Mouse (Mus musculus): ENCODE measurements around the gene Iqce. TPM values are rescaled to one million over a fixed set of nuclear protein-coding genes. Genes with fewer than 3 reads are reported as not detected.

Iqce gene
- polyA plus RNA-seq, 1 experiment = 27.9 TPM

DNA sequence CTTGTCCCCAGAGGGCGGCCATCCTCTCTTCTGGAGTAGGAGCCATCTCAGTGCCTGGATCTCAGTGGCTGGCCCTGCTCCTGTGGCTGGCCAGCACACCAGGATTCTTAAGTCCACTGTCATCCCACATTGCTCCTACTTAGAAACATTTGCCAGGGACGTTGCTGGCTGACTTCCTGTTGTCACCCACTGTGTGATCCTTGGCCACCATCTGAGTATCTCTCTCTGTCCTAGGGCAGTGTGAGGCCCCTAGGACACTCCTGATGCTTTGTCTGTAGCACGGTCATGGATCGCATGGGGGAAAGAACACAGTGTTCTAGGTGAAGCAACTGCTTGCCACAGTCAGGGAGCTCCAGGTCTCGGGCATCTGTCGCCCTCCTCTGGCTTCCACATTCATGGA, 8.1 kb upstream of the Iqce start:
- Histone ChIP-seq H3K27ac (ENCODE audit: insufficient read depth, low read length) (no peak overlapping the region), H3K4me1 (ENCODE audit: control insufficient read depth, insufficient read depth, low read length) (0 out of 2 replicates have a peak, but pooled peaks cover 4% of the 10 kb centered on the region), H3K4me3 (ENCODE audit: insufficient read depth, low read length) (no peak overlapping the region)
- TF ChIP-seq POLR2A (IDR thresholded peaks at IDR 0.05; ENCODE audit: low read depth, low read length) = no peak
- no peak for TF ChIP-seq CTCF (IDR thresholded peaks at IDR 0.05; ENCODE audit: borderline replicate concordance, insufficient read depth, low read length)

DNA sequence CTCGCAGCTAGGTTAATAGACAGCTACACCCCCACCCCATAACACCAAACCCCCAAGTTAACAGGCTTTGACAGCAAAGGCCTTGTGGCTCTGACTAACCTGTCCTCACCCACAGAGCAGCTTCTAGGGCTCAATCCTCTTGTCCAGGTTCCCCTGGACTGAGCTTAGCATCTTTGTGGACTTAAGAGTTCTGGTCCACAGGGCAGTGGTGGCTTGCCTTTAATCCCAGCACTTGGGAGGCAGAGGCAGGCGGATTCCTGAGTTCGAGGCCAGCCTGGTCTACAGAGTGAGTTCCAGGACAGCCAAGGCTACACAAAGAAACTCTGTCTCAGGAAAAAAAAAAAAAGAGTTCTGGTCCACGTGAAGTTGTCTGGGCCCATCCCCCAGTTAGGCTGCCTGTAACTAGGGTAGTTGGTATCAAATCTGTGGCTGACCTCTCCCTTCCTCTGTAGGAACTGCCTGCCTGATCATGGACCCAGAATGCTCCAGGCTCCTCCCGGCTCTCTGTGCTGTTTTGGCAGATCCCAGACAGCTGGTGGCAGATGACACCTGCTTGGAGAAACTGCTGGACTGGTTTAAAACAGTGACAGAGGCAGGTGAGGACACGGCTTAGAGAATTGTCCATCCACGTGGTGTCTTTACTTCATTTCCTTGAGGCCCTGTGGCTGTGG, 3.5 kb upstream of the Iqce start:
- Histone ChIP-seq H3K27ac (ENCODE audit: insufficient read depth, low read length) (peak overlapping the region; percentile 62), H3K4me3 (ENCODE audit: insufficient read depth, low read length) (peak overlapping the region; percentile 58), H3K4me1 (ENCODE audit: control insufficient read depth, insufficient read depth, low read length) (0 out of 2 replicates have a peak, but pooled peaks cover 4% of the 10 kb centered on the region)
- TF ChIP-seq CTCF (IDR thresholded peaks at IDR 0.05; ENCODE audit: borderline replicate concordance, insufficient read depth, low read length) = no peak

DNA sequence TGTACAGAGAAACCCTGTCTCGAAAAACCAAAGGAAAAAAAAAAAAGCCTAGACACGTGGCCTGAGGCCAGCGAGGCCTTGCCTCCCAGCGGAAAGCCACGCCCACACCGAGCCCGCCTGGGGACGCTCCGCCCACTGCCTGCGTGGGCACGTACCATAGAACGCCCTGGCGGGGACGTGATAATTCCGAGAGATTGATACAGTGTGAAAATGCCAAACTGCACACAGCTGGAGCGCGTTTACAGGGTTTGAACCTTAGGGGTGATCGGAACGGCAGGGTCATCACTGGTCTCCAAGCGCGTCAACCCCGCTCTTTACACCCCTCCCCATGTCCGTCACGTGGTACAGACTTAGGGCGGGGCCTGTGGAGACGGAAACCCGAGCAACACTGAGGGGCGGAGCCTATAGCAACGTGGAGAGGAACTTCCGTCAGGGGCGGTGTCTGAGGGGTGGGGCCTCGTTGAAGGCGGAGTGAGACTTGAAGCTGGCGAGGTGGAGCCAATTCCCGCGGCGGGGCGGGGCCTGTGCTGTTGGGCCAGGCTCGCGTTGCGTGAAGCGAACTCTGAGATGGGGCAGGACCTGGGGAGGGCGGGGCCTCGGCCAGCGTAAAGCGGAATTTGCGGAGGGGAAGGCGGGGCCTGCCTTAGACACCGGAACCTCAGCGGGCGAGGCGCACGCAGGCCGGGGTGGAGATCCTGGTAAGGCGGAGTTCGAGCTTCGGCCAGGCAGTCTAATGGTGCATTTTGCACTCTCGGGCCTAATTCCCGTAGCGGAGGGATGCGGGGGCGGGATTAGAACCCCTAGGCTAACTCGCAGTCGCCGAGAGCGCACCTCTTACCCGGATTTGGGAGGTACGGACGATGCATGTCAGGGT, 2.4 kb upstream of the Iqce start, which contains the start of gene Brat1:
Gene Brat1 (plus strand): TSS at position 634 of the 874 bp plus-strand sequence.
- no peak for TF ChIP-seq CTCF (IDR thresholded peaks at IDR 0.05; ENCODE audit: borderline replicate concordance, insufficient read depth, low read length)
- peak; percentile 91 for TF ChIP-seq POLR2A (IDR thresholded peaks at IDR 0.05; ENCODE audit: low read depth, low read length)
- Histone ChIP-seq H3K4me1 (ENCODE audit: control insufficient read depth, insufficient read depth, low read length) (0 out of 2 replicates have a peak, but pooled peaks cover 4% of the 10 kb centered on the region), H3K27ac (ENCODE audit: insufficient read depth, low read length) (peak within 1 kb of the TSS; percentile 91), H3K4me3 (ENCODE audit: insufficient read depth, low read length) (peak within 1 kb of the TSS; percentile 58)

DNA sequence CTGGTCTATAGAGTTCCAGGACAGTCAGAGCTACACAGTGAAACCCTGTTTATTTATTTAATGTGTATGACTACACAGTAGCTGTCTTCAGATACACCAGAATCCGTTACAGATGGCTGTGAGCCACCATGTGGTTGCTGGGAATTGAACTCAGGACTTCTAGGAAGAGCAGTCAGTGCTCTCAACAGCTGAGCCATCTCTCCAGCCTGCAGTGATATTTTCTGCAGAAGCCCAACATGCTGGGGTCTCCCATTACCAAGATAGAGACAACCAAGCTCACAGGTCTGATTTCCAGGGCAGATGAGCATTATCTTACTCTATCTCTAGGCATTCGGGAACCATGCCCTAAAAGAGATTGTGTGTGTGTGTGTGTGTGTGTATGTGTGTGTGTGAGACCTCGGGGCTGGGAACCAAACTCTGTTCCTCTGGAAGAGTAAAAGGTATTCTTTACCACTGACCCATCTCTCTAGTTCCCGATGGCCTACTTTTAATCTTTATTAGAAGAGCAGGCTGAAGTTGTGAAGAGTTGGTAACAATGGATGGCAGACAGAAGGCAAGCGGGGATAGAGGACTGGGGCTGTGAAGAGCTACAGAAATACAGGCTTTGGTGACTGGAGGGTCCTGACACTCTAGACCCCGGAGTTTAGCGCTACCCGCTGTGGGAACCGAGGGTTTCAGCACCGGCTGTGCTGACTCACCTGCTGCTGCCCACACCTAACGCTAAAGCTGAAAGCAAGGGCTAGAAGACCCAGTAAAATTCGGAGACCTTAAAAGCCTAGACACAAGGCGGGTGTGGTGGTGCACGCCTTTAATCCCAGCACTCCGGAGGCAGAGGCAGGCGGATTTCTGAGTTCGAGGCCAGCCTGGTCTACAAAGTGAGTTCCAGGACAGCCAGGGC, 1.6 kb upstream of the Iqce start:
- peak overlapping the region; percentile 71 for H3K27ac ChIP-seq (ENCODE audit: insufficient read depth, low read length)
- TF ChIP-seq POLR2A (IDR thresholded peaks at IDR 0.05; ENCODE audit: low read depth, low read length) (0 out of 2 replicates have a peak, but pooled peaks have one; percentile 11), CTCF (IDR thresholded peaks at IDR 0.05; ENCODE audit: borderline replicate concordance, insufficient read depth, low read length) (no peak)
- 0 out of 2 replicates have a peak, but pooled peaks cover 4% of the 10 kb centered on the region for H3K4me1 ChIP-seq (ENCODE audit: control insufficient read depth, insufficient read depth, low read length)
- no peak overlapping the region; the same call in 1 of the 2 replicates for H3K4me3 ChIP-seq (ENCODE audit: insufficient read depth, low read length)

DNA sequence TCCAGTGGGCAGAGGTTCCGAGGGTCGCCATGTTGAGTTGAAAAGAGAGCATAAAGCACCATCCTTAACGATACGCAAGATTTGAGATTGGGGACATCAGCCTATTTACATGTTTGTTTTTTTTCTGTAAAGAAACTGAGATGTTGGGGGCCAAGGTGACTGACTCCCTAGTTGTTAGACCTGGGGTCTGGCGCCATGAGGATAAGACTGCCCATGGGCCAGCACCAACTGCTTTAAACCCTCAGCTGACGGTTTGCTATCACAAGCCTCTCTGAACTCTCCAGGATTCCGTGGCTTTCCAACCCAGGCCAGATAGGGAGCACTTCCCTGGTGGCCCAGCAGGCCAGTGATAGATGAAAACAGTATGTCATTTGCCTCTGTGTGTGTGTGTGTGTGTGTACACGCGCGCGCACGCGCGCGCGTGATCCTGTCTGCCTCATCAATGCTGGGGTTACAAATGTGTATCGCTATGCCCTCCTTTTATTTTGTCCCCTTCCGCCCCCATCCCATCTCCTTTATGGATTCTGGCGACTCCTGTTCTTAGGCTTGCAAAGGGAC, 519 bp upstream of the Iqce start:
- TF ChIP-seq CTCF (IDR thresholded peaks at IDR 0.05; ENCODE audit: borderline replicate concordance, insufficient read depth, low read length) = no peak
- TF ChIP-seq POLR2A (IDR thresholded peaks at IDR 0.05; ENCODE audit: low read depth, low read length) = no peak
- Histone ChIP-seq H3K4me3 (ENCODE audit: insufficient read depth, low read length) (no peak overlapping the region), H3K4me1 (ENCODE audit: control insufficient read depth, insufficient read depth, low read length) (0 out of 2 replicates have a peak, but pooled peaks cover 4% of the 10 kb centered on the region), H3K27ac (ENCODE audit: insufficient read depth, low read length) (peak overlapping the region; percentile 2; the same call in 1 of the 2 replicates)

DNA sequence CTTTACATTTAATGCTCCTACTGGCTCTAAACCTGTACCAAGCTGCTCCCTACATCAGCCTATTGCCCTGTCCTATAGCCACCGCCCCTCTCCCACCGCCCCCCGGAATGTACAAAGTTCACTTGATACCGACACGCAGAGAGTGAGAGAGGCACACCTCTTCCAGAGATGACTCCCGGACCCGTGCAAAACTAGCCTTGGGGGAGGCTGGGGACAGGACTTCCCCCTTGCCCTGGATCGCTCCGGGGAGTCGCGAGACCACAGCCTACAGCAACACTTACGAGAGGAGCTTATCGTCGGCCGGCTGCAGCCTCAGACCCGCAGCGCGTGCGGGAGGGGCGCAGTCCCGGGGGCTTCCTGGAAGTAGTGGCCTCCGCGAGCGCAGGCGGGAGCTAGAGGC, 517 bp downstream of the Iqce start:
- TF ChIP-seq POLR2A (IDR thresholded peaks at IDR 0.05; ENCODE audit: low read depth, low read length) (no peak), CTCF (IDR thresholded peaks at IDR 0.05; ENCODE audit: borderline replicate concordance, insufficient read depth, low read length) (no peak)

DNA sequence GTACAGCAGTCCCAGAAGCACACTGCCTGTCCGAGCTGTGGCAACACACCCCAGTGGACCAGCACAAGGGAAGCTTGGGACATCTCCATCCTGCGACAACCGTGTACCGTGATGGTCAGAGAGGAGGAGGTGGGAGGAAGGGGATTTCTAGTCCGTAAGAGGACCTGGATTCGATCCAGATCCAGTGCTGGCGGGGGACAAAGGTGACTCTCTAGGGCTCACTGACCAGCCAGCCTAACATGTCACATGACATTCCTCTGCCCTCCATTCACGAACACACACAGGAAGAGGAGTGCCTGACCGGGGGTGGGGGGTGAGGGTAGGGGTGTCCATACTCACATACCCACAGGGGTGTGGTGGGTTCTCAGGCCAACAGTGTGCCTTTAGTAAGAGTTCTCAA, 2.4 kb downstream of the Iqce start:
- Histone ChIP-seq H3K4me3 (ENCODE audit: insufficient read depth, low read length) (no peak overlapping the region), H3K27ac (ENCODE audit: insufficient read depth, low read length) (no peak overlapping the region), H3K4me1 (ENCODE audit: control insufficient read depth, insufficient read depth, low read length) (no peaks in the 10 kb centered on the region)
- TF ChIP-seq POLR2A (IDR thresholded peaks at IDR 0.05; ENCODE audit: low read depth, low read length) (no peak), CTCF (IDR thresholded peaks at IDR 0.05; ENCODE audit: borderline replicate concordance, insufficient read depth, low read length) (no peak)

More for the DNA sequence above, 517 bp downstream of the Iqce start:
- H3K4me1 ChIP-seq (ENCODE audit: control insufficient read depth, insufficient read depth, low read length) = 0 out of 2 replicates have a peak, but pooled peaks cover 4% of the 10 kb centered on the region
- peak overlapping the region; percentile 79 for H3K4me3 ChIP-seq (ENCODE audit: insufficient read depth, low read length)
- peak overlapping the region; percentile 59 for H3K27ac ChIP-seq (ENCODE audit: insufficient read depth, low read length)

DNA sequence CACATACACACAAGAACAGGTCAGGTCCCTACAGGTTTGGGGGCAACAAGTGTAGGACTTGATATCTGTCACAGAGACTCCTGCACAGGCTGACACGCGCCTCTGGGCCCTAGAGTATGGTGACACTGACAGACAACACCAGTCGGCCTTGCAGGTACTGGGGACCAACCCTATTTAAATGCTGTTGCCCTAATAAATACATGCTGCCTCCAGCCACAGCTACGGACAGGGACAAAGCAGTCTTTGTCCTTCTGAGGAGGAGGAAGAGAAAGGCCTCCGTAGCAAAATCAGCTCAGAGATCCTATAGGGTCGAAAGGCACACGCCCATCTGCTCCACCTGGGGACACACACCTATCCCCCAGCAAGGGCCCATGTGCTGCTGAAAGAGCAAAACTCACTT, 6.2 kb downstream of the Iqce start:
- TF ChIP-seq CTCF (IDR thresholded peaks at IDR 0.05; ENCODE audit: borderline replicate concordance, insufficient read depth, low read length) (no peak), POLR2A (IDR thresholded peaks at IDR 0.05; ENCODE audit: low read depth, low read length) (no peak)
- no peak overlapping the region for H3K4me3 ChIP-seq (ENCODE audit: insufficient read depth, low read length)
- H3K27ac ChIP-seq (ENCODE audit: insufficient read depth, low read length) = no peak overlapping the region
- H3K4me1 ChIP-seq (ENCODE audit: control insufficient read depth, insufficient read depth, low read length) = no peaks in the 10 kb centered on the region

DNA sequence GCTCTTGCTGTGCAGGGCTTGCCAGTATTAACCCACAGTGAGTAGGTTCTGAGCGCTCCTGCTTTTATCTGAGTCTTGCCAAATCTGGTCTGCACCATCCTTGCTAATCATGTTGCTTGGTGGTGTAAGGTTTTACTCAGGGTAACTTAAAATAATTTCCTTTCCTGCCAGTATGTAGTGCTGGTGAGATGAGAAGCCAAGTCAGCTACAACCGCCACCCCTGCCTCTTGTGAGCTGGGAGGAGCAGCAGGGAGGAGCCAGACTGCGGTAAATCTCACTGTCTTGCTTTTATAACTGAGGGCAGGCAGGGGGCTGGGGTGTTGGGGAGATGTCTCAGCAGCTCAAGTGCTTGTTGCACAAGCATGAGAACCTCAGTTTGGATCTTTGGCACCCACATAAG, 13.7 kb downstream of the Iqce start:
- TF ChIP-seq POLR2A (IDR thresholded peaks at IDR 0.05; ENCODE audit: low read depth, low read length) = no peak
- H3K4me1 ChIP-seq (ENCODE audit: control insufficient read depth, insufficient read depth, low read length) = no peaks in the 10 kb centered on the region
- no peak overlapping the region for H3K27ac ChIP-seq (ENCODE audit: insufficient read depth, low read length)
- no peak overlapping the region for H3K4me3 ChIP-seq (ENCODE audit: insufficient read depth, low read length)

Data from embryonic fibroblast, embryonic 13.5 days (primary cell).